Mouse (Mus musculus) embryo, embryonic 9.5 days (tissue): ENCODE data around the gene Abhd17a.

Source experiments
- DNase-seq: peaks from one replicate; pipeline ENCODE4 v3.0.0-alpha.2; 2017; ENCODE audit errors: extremely low spot score

The Abhd17a gene

DNA sequence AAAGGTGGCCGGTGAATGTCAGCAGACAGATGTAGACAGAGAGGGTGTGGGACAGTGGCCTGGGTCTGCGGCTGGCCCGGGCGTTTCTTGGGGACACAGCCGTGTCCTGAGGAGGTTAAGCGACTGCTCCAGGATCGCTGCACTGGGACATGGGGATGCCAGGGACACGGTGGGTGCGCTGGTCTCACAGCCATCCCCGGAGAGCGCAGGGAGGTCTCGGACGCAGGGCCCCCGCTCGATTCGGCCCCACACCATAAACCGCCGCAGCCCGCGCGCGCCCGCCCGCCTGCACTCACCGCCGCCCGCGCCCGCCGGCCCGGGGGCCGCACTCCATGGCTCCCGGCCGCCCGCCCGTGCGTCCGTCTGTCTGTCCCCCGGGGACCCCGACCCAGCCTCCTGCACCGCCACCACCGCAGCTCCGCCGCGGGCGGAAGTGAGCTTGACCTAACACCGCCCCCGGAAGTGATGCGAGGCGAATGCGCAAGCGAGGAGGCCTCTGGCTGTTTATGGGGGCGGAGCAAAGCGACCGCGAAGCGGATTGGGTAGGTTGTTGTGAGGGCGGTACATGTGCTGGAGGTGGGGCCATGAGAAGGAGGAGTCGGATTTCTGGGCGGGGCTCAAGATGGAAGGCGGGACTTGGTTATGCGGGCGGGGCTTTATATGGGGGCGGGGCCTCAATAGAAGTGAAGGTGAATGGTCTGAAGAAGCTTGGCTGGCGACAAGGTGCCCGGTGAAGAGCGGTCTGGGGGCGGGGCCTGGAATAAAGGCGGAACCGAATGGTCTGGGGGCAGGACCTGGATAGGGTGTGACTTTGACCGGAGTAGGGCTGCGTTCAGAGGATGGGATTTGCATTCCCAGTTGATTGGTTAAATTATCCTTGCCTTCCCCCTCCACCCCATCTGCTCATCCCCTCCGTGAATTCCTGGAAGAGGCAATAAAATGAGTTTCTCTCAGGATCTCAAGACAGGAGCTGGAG lies at the start of gene Abhd17a:
Gene Abhd17a (minus strand): TSS at position 463 of the 976 bp plus-strand sequence.
- DNase-seq: peak; percentile 98

DNA sequence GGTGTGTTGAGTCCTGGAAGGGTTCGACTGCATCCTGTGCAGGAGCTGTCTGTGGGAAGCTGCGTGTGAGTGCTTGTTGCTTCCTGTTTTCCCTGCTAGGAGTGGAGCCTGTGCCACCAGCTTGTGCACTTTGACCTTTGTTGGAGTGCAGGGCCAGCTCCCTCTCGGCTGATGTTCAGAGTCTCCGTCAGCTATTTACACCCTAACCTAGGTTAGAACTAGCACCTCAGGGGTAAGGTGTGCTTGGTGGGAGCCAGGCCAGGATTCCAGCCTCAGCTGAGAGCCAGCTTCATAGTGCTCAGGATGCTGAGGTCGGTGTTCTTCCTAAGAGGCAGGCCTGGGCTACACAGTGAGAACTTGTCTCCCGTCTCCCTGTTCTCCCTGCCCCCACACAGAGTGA lies 45.2 kb upstream of the Abhd17a start:
- DNase-seq: no peak

DNA sequence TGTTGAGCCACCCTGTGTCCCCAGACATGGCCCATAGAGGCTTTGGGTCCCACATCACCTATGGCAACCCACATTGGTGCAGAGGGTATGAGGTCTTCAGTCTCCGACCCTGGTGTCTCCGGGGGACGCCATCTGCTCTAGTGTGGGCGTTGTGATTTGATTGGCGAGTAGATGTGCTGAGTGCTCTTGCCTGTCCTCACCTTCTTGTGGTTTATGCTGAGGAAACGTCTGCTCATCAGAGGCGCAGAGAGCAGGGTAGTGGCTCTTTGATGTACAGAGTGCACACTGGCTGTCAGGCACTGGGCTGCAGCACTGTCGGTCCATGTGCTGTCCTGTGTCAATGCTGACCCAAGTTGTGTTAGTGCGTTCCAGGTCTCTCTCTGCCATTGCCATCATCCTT lies 38.8 kb upstream of the Abhd17a start:
- DNase-seq: no peak

DNA sequence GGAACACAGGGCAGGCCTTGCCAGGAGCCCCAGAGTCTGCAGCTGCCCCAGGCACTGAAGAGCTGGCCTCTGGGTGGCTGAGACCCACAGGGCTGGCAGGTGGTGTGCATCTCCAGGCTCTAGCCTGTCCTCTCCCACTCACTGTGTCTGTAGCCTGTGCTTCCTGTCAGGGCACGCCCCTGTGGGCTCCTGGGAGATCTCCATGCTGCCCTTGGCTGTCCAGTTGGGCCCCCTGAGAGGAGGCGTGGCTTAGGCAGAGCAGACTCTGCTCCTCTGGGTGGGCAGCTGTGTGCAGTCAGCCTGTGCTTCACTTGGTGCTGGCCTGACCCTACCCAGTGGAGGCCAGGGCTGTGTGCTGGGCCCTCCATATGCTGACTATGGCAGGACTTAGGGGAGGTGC lies 37.5 kb upstream of the Abhd17a start:
- no peak for DNase-seq

DNA sequence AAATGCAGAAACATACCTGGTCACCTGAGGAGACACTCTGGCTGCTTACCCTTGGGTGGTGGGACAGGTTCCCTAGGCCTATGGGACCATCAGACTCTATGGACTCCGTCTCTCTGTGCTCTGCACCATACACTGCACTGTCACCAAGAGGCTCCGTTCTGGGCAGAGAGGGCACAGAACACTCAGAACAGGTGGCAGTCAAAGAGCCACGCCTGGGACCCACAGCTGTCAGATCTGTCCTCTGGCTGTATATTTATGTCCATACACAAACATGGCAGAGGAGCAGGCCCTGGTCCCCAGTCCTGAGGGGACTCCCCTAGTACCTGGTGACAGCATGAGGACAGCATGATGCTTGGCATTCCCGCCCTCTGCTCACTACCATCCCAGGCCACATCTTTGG lies 35.6 kb upstream of the Abhd17a start:
- no peak for DNase-seq

DNA sequence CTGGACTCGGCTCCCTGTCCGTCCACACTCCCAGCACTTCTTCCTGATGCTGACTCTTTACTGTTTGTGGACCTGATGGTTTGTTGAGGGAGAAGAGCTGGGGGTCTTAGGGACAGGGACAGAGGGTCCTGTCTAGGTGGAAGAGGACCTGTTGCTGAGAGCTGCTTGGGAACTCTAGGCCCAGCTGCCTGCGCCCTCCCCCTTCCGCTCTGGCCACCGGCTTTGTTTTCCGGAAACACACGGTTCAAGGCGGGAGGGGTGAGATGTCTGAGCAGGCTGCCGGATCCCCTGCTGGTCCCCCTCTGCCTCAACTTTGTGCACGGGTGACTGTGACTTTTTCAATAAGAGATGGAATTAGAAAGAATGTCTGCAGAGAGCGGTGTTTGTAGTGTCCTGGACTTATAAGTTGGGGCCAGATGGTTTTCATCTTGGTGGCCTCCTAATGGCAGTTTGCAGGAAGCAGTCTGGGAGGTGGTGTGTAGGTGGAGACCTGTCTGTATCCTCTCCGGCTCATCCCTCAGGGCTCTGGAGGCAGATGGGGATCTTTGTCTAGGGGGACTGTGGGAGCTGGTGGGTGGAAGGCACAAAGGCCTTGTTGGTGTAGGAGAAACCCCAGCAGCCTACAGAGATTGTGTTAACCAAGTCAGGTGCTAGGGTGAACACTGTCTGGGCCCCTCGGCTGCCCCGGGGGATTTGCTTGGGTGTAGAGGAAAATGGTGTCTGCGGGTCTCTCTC lies 33.5 kb upstream of the Abhd17a start:
- peak; percentile 66 for DNase-seq

DNA sequence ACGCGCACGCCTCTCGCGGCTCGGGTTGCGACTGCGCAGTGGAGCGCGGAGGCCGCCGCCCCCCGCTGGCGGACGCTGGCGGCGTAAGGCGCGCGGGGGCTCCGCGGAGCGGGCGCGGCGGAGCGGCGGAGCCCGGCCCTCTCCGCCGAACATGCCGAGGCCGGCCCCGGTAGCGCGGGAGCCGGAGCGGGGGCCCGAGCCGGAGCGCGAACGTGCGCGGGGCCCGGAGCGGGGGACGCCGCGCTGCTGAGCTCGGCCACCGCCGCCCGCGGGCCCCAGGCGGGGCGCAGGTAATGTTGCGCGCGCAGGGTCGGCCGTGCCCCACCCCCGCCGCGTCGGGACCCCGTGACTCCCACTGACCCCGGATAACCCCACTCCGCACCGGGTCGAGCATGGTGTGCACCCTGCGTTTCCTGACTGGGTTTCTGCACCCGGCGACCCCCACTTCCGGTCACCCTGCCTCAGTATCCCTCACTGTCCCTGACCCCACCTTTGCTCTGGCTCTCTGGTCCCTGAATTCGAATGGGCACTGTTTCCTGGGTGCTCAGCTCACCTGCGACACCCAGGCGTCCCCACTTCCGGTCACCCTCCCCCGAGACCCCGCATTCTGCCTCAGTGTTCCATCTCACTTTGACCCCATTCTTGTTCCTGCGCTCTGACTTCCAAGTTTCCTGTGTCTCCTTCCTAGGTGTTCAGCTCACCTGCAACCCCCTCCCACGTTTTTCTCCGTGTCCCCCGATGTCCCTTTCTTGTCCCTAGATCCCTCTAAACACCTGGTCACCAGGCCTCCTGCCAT lies 32.7 kb upstream of the Abhd17a start, which contains the start of gene Csnk1g2:
Gene Csnk1g2 (plus strand): TSS at position 178 of the 796 bp plus-strand sequence.
- DNase-seq: no peak

DNA sequence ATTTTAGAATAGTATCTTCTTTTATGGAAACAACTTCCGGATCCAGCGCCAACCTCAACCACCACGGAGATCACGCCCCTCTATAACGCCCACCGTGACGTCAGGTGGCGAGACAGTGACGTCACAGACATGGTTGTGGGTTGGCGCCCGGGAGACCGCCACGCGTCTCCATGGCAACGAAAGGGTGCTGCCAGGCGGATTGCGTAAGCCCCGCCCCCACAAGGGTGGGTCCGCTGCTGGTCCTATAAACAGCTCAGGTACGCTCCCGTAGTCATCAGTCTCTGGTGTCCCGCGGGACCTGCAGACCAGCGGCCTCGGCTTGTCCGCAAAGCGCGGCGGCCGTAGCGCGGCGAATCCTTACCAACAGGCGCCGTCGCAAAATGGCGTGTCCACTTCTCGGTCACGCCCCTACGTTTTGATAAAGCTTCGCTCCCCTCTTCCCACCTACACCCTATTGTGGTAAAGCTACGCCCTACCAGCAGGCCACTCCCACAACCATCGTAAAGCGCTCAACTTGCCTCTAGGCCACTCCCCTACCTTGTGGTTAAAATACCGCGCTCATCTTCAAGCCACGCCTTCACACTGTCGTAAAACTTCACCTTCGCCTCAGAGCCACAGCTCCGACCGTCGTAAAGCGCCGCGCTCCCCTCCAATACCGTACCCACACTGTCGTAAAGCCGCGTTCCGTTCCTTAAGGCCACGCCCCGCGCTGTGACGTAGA lies 32.0 kb upstream of the Abhd17a start:
- DNase-seq: peak; percentile 99

DNA sequence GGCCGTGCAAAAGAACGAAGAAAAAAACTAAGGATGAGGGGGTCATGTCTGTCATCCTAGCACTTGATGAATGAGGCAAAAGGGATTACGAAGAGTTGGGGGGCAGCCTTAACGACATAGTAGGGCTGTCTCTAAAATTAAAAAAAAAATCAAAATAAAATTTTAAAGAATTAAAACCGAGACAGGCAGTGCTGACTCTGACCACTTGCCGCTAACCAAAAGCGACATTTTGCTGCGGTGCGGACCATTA lies 31.5 kb upstream of the Abhd17a start:
- DNase-seq: no peak

DNA sequence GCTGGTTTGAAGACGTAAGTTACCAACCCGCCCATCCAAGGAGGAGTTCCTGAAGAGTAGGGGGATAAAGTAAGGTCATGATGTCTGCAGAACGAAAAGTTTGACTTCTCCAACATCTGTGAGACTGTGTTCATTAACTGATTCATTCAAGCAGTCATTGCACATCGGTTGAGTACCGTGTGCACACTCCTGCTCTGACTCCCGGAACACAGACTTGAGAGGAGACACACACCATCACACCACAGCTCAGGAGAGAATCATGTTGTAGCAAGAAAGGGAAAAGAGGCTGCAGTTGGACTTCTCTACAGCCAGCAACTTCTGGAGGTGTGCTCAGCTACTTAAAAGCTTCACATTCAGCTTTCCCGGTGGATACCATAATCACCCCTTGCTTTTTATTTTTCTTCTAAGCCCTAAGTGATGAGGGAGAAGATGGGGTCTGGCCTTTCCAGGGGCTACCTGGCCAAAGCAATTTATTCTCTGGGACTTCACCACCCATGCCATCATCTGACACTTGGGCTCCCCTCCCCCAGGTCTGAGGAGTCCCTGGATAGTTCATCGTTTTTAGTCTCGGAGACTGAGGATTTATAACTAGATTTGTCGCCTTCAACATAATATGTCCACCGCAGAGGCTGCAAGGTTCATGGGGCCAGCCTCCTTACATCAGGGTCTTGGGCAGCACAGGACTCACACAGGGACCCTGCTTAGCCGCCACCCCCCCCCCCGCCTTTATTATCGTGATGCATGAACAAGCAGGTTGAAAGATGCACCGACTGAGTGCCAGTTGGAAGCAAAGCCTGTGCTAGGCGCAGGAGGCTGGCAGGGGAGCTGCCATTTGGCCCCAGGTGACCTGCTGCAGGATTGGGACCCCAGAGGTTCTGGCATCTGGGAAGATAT lies 30.9 kb upstream of the Abhd17a start:
- DNase-seq: peak; percentile 25

DNA sequence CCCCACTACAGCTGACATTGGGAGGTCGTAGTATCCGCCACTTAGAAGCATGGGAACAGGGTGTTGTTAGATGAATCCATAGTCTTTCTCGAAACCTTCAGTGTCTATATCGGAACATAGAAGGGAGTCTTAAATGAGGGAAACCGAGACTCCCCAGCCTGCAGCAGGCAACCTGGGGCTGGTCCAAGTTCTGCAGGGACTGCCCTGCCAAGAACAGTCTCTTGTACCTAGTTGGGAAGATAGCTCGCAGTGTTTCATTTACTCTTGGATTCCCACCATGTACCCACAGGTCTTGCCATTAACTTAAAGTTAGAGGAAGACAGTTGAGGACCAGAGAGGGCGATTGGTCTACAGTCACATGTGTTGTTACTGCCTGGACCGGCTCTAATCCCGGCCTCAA lies 30.2 kb upstream of the Abhd17a start:
- DNase-seq: no peak

DNA sequence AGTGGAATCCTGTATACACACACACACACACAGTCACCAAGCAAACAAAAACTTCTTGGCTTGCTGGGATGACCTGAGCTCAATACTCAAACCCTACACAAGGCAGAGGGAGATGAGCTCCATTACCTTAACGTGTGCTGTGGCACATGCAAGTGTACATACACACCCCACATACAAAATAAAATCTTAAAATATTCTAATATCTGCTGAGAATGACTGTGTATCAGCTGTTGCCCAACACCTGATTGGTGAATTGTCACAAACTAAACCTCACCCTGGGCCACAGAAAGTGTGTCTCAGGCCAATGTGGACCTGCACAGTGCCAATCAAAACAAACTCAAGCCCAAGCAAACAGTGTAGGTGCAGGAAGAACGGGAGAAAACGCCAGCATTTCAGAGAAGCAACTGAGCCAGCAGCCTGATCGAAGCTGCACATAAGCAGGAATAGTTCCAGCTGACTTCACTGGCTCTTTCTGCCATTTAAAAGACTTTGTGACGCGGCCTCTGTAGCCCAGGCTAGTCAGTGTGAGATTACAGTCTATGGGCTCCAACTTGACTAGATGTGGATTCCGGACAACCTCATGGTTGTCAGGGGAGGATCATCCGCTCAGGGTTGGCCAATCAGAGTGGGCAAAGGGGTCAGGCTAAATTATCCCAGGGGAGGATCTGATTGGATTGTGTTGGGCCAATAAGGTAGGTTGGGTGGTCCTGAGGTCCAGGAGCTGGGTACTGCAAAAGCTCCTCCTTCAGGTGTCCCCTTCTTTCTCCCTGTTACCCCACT lies 29.5 kb upstream of the Abhd17a start:
- peak; percentile 47 for DNase-seq

DNA sequence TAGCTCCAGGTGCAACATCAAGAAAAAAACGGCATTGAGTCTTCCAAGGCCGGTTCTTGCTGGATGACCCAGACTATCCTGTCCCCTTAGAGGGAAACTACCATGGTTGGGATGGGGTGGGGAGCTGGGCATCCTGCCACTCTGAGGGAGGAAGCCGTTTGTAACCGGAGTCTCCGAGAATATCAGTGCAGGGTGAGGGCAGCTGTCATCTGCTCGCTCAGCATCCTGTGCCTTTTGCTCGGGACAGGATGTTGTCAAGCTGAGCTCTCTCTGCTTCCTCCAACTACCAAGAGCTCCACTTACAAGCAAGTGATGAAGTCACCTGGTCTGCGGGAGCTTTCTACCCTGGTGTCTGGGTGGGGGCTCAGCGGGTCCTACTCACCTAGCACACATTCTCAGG lies 28.0 kb upstream of the Abhd17a start:
- no peak for DNase-seq

DNA sequence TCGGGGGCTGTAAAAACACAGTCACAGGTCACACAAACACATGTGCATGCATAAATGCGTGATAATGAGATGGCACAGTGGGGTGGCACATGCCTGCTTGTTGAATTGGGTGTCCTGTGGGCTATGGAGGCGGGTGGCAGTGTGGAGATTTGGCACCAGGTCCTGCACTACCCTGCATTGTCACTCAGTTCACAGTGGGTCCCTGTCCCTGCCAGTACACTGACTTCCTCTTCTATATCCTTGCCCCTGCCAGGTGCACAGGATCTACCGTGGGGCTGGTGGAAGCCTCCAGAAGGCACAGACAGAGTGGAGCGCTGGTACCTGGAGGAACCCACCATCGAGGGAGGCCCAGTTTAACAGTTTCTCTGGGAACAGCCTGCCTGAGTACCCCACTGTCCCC lies 24.2 kb upstream of the Abhd17a start:
- no peak for DNase-seq

DNA sequence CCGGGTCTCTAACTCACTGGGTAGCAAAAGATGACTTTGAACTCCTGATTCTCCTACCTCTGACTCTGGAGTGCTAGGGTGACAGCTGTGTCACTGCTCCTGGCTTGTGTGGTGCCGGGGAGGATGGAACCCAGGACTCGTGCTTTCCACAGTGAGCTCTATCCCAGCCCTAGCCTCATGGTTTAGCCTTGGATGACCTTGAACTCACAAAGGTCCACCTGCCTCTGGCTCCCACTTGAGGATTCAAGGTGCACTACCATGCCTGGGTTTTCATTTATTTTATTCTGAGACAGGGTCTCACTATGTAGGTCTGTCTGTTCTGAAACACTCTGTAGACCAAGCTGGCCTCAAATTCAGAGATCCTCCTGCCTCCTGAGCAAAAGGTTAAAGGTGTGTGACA lies 23.7 kb upstream of the Abhd17a start:
- DNase-seq: no peak

DNA sequence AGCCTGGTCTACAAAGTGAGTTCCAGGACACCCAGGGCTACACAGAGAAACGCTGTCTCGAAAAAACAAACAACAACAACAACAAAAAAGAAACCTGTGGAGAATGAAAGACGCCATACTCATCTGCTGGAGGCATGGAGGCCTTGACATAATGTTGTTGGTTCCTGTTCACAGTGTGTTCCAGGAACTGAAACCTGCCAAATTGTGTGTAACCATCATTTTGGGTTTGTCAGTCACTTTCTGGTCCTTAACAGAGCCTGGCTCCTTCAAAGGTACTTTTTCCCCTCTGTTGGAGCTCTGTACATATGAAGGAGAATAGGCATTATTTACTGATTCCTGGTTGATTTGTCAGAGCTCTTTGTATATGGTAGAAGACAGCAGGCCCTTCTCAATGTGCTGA lies 21.8 kb upstream of the Abhd17a start:
- no peak for DNase-seq

DNA sequence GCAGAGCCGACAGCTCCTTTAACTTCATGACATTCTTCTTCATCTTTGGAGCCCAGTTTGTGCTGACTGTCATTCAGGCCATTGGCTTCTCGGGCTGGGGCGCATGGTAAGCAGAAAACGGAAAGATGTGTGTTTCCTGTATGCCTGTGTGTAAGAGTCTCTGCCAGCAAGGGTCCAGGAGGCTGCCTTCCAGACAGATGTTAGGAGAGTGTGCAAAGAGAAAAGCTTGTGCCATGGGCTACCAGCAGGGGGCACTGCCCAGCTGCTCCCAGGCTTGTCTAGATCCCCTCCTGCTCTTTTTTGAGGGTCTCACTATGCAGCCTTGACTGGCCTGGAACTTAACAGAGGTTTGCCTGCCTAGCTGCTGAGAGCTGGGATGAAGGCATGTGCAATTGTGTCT lies 20.9 kb upstream of the Abhd17a start:
- peak; percentile 41 for DNase-seq

DNA sequence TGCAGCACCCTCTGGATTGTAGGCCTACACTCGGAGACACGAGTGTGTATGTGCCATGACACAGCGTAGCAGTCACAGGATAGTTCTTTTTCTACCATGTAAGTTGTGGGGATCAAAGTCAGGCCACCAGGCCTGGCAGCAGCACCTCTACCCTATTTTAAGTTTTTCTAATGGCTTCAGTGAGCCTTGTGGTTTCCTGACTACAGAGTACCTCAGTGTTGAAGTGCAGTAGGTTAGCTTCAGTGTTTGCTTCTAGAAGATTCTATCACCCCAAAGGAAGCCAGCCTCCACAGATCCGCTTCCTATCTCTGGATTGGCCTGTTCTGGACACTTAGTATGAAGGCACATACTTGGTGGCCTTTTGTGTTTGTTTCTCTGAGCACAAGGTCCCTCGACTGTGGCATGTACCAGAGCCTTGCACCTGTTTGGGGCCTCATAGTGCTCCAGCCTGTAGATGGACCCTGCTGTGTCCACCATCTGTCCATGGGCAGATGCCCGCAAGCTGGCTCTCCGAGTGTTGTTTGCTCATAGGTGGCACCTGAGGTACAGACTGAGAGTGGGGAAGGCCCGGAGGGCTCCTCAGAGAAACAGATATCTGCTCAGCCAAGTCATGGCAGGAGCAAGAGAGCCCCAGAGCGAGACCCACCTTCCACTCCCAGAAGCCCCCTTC lies 20.1 kb upstream of the Abhd17a start:
- DNase-seq: no peak

DNA sequence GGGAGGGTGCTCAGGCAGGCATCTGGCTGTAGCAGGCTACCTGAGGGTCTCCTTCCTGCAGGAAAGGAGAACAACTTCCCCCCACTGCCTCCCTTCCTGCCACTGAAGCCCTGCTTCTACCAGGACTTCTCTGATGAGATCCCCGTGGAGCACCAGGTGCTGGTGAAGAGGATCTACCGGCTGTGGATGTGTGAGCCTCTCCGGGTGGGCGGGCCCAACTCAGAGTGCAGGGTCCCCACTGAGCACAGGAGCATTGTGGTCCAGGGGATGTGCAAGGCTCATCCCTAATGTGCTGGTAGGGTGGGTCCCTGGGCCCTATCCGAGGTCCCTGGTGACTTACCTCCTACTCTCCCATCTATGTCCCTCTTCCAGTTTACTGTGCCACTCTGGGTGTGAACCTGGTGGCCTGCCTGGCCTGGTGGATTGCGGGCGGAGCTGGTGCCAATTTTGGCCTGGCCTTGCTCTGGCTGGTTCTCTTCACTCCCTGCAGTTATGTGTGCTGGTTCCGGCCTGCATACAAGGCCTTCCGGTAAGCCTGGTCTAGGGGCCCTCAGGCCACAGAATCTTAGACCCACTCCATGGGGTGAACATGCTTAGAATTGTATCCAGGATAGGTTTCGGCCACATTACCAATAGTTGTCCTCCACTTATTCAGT lies 19.3 kb upstream of the Abhd17a start:
- DNase-seq: no peak
